Mouse (Mus musculus) lung, postnatal 0 days (tissue): ENCODE data around the gene Sec14l1. TPM values are rescaled to one million over a fixed set of nuclear protein-coding genes. Genes with fewer than 3 reads are reported as not detected.

ENCODE experiments used
- ATAC-seq: fragments of 200-750 bp; cut with Nextera tagmentation; 2 replicates; pipeline ENCODE4 v1.8.0; 2017; ENCODE audit warnings: moderate library complexity
- DNase-seq: peaks from one replicate; pipeline ENCODE4 v3.0.0-alpha.2; 2016; ENCODE audit warnings: low spot score
- H3K27ac ChIP-seq: fragments of 300-500 bp; sonication (generic); 2 replicates; pipeline ENCODE4 v1.5.1; 2014; ENCODE audit warnings: antibody characterized with exemption, mild to moderate bottlenecking, low read length, mixed read lengths
- H3K27me3 ChIP-seq: fragments of 300-500 bp; sonication (generic); replicated peaks from 2 replicates; pipeline ENCODE4 v1.6.1; 2014; ENCODE audit warnings: low read length, mixed read lengths; ENCODE audit not compliant: insufficient read depth
- H3K36me3 ChIP-seq: fragments of 300-500 bp; sonication (generic); 2 replicates; pipeline ENCODE4 v1.6.1; 2014; ENCODE audit warnings: low read length, mixed read lengths; ENCODE audit not compliant: insufficient read depth
- H3K4me1 ChIP-seq: fragments of 300-500 bp; sonication (generic); 2 replicates; pipeline ENCODE4 v1.6.1; 2014; ENCODE audit warnings: antibody characterized with exemption, low read depth, low read length, mixed read lengths; ENCODE audit not compliant: insufficient read depth
- H3K4me2 ChIP-seq: fragments of 300-500 bp; sonication (generic); replicated peaks from 2 replicates; pipeline ENCODE4 v1.6.1; 2014; ENCODE audit warnings: low read depth, mild to moderate bottlenecking, low read length, moderate library complexity, mixed read lengths
- H3K4me3 ChIP-seq: fragments of 300-500 bp; sonication (generic); 2 replicates; pipeline ENCODE4 v1.5.1; 2014; ENCODE audit warnings: low read depth, low read length
- H3K9ac ChIP-seq: fragments of 300-500 bp; sonication (generic); replicated peaks from 2 replicates; pipeline ENCODE4 v1.6.1; 2014; ENCODE audit warnings: low read depth, mild to moderate bottlenecking
- H3K9me3 ChIP-seq: fragments of 300-500 bp; sonication (generic); 2 replicates; pipeline ENCODE4 v1.6.1; 2016; ENCODE audit warnings: low read length, mixed read lengths
- CTCF ChIP-seq: IDR thresholded peaks from 2 replicates; pipeline ENCODE4 v1.5.1; 2016; ENCODE audit warnings: antibody characterized with exemption, mild to moderate bottlenecking
- EP300 ChIP-seq: IDR thresholded peaks from 2 replicates; pipeline ENCODE4 v1.6.1; 2016; ENCODE audit warnings: antibody characterized with exemption, mild to moderate bottlenecking, control low read depth
- WGBS: fragments of 180-500 bp; shearing (Covaris S2); extraction: QIAGEN DNeasy Blood & Tissue Kit; methylation state at CpG from one replicate; pipeline ENCODE4 v1.1.7; 2014; 5-methylcytosine and 5-hydroxymethylcytosine counted together
- polyA plus RNA-seq: library from polyadenylated mRNA; unstranded; fragments of >200 nt; fragmentation: Nextera tagmentation; extraction: Ambion mirVana; gene quantifications from 2 replicates; pipeline ENCODE4 v1.2.1, GENCODE M21; 2015

Gene Sec14l1
- polyA plus RNA-seq, 1 experiment from 2014 or later, result 62.4 TPM

- Histone ChIP-seq H3K27ac (no peak overlapping the region), H3K4me2 (no peak overlapping the region), H3K9ac (no peak overlapping the region), H3K9me3 (no peaks in the 10 kb centered on the region), H3K27me3 (no peaks in the 10 kb centered on the region), H3K4me1 (0 out of 2 replicates have a peak, but pooled peaks cover 2% of the 10 kb centered on the region), H3K36me3 (peaks cover 64% of the 10 kb centered on the region), H3K4me3 (no peak overlapping the region)
- WGBS, result 69% methylated on average over 24 of the region's 24 CpGs
- ATAC-seq (peak; percentile 87), DNase-seq (peak; percentile 84)
- TF ChIP-seq EP300, result peak; percentile 18; the same call in 1 of the 2 replicates
- no peak for TF ChIP-seq CTCF
These were observed 32.0 kb downstream of the Sec14l1 start for GRCm38 (mm10) chr11:117146776-117147536.

- DNase-seq (no peak), ATAC-seq (no peak)
- TF ChIP-seq EP300, result no peak
- no peak for TF ChIP-seq CTCF
- H3K9ac ChIP-seq, result no peak overlapping the region
- H3K27ac ChIP-seq, result no peak overlapping the region
- H3K4me3 ChIP-seq, result no peak overlapping the region
- H3K4me2 ChIP-seq, result no peak overlapping the region
- H3K9me3 ChIP-seq, result no peaks in the 10 kb centered on the region
- H3K36me3 ChIP-seq, result peaks cover 52% of the 10 kb centered on the region
- 73% methylated on average over 18 of the region's 18 CpGs for WGBS
- 0 out of 2 replicates have a peak, but pooled peaks cover 2% of the 10 kb centered on the region for H3K4me1 ChIP-seq
- H3K27me3 ChIP-seq, result no peaks in the 10 kb centered on the region
These were observed 34.1 kb downstream of the Sec14l1 start for GRCm38 (mm10) chr11:117148893-117149685.

- no peak for DNase-seq
- H3K4me3 ChIP-seq, result no peak overlapping the region
- no peak for ATAC-seq
- no peak overlapping the region for H3K27ac ChIP-seq
- no peaks in the 10 kb centered on the region for H3K9me3 ChIP-seq
- H3K4me2 ChIP-seq, result no peak overlapping the region
- TF ChIP-seq EP300 (no peak), CTCF (no peak)
- WGBS, result 64% methylated on average over 9 of the region's 9 CpGs
- no peak overlapping the region for H3K9ac ChIP-seq
- peaks cover 50% of the 10 kb centered on the region for H3K36me3 ChIP-seq
- 0 out of 2 replicates have a peak, but pooled peaks cover 2% of the 10 kb centered on the region for H3K4me1 ChIP-seq
- no peaks in the 10 kb centered on the region for H3K27me3 ChIP-seq
These were observed 35.5 kb downstream of the Sec14l1 start for GRCm38 (mm10) chr11:117150467-117150966.

GRCm38 (mm10) chr11:117151461-117151860 is 36.5 kb downstream of the Sec14l1 start:
- WGBS, result 86% methylated on average over 7 of the region's 7 CpGs
- H3K4me2 ChIP-seq, result no peak overlapping the region

GRCm38 (mm10) chr11:117152541-117152940 is 37.6 kb downstream of the Sec14l1 start:
- no peak for TF ChIP-seq CTCF
- no peak for TF ChIP-seq EP300
- H3K4me2 ChIP-seq, result no peak overlapping the region
- H3K27ac ChIP-seq, result no peak overlapping the region
- 0 out of 2 replicates have a peak, but pooled peaks cover 2% of the 10 kb centered on the region for H3K4me1 ChIP-seq
- no peaks in the 10 kb centered on the region for H3K9me3 ChIP-seq
- no peak overlapping the region for H3K9ac ChIP-seq
- 80% methylated on average over 6 of the region's 6 CpGs for WGBS
- no peak for ATAC-seq
- peaks cover 43% of the 10 kb centered on the region for H3K36me3 ChIP-seq
- no peaks in the 10 kb centered on the region for H3K27me3 ChIP-seq
- no peak overlapping the region for H3K4me3 ChIP-seq
- no peak for DNase-seq

More at GRCm38 (mm10) chr11:117151461-117151860, 36.5 kb downstream of the Sec14l1 start:
- Histone ChIP-seq H3K9ac (no peak overlapping the region), H3K4me1 (0 out of 2 replicates have a peak, but pooled peaks cover 2% of the 10 kb centered on the region), H3K4me3 (no peak overlapping the region), H3K27ac (no peak overlapping the region), H3K27me3 (no peaks in the 10 kb centered on the region), H3K36me3 (peaks cover 46% of the 10 kb centered on the region), H3K9me3 (no peaks in the 10 kb centered on the region)
- ATAC-seq, result no peak
- TF ChIP-seq EP300 (no peak), CTCF (no peak)
- DNase-seq, result no peak

- WGBS, result 76% methylated on average over 9 of the region's 9 CpGs
- TF ChIP-seq CTCF (no peak), EP300 (no peak)
- no peak overlapping the region for H3K9ac ChIP-seq
- no peak overlapping the region for H3K4me3 ChIP-seq
- no peaks in the 10 kb centered on the region for H3K27me3 ChIP-seq
- H3K27ac ChIP-seq, result no peak overlapping the region
- no peaks in the 10 kb centered on the region for H3K4me1 ChIP-seq
- no peaks in the 10 kb centered on the region for H3K9me3 ChIP-seq
- no peak for DNase-seq
- no peak for ATAC-seq
- peaks cover 38% of the 10 kb centered on the region for H3K36me3 ChIP-seq
- no peak overlapping the region for H3K4me2 ChIP-seq
These were observed 38.6 kb downstream of the Sec14l1 start for GRCm38 (mm10) chr11:117153553-117153952.
